Mouse (Mus musculus): Measurements from ENCODE around the gene Mfap2.

The Mfap2 gene

DNA sequence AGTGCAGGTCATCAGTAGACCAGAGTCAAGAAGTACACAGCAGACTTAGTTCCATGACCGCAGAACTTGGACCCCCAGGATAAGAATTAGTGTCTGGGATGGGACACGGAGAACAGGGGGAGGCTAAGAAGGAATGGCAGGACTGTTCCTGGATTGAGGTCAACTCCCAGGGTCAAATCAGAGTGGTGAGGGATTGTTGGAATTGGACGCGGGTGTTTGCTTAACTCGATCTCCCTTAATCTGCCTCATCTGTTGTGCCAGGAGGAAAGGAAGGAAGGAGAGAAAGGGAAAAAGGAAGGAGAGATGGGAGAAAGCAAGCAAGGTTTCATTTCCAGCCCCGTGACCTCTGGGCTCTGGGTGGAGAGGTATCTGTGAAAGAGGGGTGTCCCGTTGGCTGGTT is at the start of gene Mfap2:
Gene Mfap2 (plus strand): TSS at position 301 of the 400 bp plus-strand sequence.
- DNase-seq (ENCODE audit: low spot score), result no peak

GRCm38 (mm10) chr4:140960781-140961466 is 49.3 kb upstream of the Mfap2 start, which contains the start of gene Sdhb:
Gene Sdhb, plus strand, starts transcription at chr4:140961203.
- DNase-seq (ENCODE audit: low spot score), result peak; percentile 98

GRCm38 (mm10) chr4:140961467-140962206 is 48.6 kb upstream of the Mfap2 start:
- no peak for DNase-seq (ENCODE audit: low spot score)

DNA sequence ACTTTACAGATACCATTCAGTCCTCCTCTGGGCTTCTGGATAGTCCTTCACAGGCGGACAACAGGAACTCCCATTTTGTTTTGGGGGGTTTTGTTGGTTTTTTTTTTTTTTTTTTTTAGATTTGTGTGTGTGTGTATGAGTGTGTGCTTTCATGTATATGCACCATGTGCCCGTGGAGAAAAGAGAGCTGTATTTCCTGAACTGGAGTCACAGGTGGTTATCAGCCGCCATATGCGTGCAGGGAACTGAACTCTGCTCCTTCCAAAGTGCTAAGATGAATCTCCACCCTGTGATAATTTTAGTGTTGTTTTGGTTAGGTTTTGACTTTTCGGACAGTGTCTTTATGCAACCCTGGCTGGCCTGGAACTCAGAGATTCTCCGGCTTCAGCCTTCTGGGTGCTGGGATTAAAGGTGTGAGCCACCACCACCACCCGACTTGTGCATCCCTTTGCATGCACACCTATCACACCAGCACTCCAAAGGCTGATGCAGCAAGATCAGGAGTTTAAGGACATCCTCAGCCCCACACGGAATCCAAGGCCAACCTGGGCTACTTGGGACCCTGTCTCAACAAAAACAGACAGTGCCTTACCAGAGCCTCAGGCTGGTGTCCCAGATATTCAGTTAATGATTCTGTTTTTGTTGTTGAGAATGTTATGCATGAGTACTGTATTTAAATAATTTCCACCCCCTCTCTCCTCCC is 47.9 kb upstream of the Mfap2 start:
- DNase-seq (ENCODE audit: low spot score), result no peak

GRCm38 (mm10) chr4:140962950-140963349 is 47.3 kb upstream of the Mfap2 start:
- no peak for DNase-seq (ENCODE audit: low spot score)

- no peak for DNase-seq (ENCODE audit: low spot score)
Measured at GRCm38 (mm10) chr4:140963941-140964597, 46.1 kb upstream of the Mfap2 start.

GRCm38 (mm10) chr4:140964620-140965019 is 45.6 kb upstream of the Mfap2 start:
- DNase-seq (ENCODE audit: low spot score), result peak; percentile 86

DNA sequence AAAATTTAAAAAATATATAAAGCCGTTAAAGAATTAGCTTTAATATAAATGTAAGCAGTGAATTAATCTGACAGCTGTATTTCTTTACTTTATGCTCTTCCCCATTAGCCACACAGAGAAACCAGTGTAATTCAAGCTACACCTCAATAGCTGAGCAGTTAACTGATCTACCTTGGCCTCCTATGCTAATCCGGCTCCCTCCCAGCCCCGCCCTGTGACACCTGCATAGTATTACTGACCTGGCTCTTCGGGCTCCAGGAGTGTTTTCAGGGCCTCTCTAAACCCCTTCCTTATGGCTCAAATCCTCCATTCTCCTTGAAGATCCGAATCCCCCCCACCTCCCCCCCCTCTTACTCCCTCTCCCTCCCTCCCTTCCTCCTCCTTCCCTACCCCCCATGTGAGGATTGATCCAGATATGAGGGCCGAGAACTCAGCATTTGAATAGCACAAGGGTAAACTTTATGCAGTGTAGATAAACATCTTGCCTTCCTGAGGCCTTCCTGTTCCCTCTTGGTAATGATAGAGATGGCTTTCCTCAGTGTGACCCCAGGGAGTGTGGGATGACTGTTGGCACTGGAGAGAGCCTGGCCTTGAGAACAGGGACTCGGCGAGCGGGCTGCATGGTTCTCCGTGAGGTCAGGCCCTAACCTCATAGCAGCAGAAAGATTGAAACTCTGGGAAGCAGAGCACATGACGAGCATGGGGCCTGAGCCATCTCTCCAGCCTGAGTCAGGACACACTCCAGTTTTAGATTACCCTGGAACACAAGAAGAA is 42.6 kb upstream of the Mfap2 start:
- no peak for DNase-seq (ENCODE audit: low spot score)

- no peak for DNase-seq (ENCODE audit: low spot score)
Measured at GRCm38 (mm10) chr4:140971691-140972090, 38.5 kb upstream of the Mfap2 start.

DNA sequence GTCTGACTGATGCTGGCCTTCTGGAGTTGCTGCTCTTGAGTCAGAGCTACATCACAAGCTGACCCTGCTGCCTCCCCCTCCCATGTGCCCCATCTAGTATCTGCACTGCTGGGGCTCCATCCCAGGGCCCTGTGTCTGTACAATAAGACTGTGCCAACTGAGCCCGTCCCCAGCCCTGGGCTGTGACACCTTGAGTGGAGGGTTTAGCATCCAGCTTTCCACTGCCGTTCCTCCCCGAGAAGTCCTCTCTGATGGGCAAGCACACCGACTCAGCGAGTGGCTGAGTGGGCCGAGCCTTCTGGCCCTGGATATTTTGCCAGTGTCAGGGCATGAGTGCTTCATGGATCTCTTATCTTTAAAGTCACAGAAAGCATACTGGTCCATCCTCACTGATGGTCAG is 35.8 kb upstream of the Mfap2 start:
- DNase-seq (ENCODE audit: low spot score), result no peak

- no peak for DNase-seq (ENCODE audit: low spot score)
Measured at GRCm38 (mm10) chr4:140975356-140975755, 34.9 kb upstream of the Mfap2 start.

DNA sequence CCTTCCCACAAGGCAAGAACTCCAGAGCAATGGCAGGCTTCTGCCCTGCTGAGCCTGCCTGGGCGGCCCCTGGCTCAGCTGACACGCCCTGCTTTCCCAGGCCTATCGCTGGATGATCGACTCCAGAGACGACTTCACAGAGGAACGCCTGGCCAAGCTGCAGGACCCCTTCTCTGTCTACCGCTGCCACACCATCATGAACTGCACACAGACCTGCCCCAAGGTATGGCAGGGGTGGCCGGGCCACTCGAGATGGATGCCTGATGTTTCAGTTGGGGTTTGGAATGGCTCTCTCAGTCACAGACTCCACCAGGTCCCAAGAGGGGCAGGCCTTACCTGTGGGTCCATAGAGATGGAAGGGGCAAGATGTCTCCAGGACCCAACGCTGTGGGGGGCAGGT is 32.9 kb upstream of the Mfap2 start:
- no peak for DNase-seq (ENCODE audit: low spot score)

- no peak for DNase-seq (ENCODE audit: low spot score)
Measured at GRCm38 (mm10) chr4:140977886-140978692, 32.1 kb upstream of the Mfap2 start.

DNA sequence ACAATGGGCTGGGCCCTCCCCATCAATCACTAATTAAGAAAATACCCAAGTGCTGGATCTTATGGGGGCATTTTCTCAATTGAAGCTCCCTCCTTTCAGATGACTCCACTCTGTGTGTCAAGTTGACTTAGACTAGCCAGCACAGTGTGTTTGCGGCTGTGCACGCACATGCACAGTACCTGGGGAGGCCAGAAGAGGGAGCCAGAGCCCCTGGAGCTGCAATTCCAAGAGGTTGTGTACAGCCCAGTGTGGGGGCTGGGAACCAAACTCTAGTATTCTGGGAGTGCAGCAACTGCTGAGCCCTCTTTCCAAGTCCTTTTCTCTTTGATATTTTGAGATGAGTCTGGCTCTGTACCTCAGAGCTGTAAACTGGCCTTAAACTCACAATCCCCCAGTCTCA is 28.6 kb upstream of the Mfap2 start:
- no peak for DNase-seq (ENCODE audit: low spot score)

DNA sequence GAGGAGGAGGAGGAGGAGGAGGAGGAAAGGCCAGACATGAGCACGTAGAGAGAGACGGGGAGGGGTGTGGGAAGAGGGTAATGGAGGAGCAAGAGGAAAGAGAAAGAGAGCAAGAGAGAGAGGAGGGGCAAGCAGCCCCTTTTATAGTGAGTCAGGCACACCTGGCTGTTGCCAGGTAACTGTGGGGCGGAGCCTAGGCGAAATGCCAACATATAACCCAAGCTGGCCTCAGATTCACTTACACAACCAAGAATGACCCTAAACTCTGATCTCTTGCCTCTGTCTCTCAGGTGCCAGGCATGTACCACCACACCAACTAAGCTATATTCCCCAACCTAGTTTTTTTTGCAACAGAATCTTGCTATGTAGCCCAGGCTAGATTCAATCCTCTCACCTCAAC is 27.4 kb upstream of the Mfap2 start:
- no peak for DNase-seq (ENCODE audit: low spot score)

GRCm38 (mm10) chr4:140983442-140983841 is 26.8 kb upstream of the Mfap2 start:
- peak; percentile 68 for DNase-seq (ENCODE audit: low spot score)

DNA sequence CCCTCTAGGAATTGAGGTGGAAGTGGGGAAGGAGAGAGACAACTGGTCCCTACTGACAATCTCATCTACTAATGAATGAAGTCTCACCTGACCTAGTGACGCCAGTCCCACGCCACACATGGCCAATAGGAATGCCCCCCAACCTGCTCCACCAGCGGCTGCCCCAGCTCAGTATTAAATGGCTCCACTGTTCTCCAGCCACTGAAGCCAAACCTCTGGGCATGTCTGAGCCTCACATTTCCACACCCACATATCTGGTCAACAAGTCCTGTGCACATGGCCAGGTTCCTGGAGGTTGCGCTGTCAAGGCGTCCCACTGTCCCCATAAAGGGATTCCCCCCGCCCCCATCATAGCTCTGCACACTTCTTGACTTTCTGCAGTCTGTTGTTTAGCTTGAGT is 25.7 kb upstream of the Mfap2 start:
- no peak for DNase-seq (ENCODE audit: low spot score)

DNA sequence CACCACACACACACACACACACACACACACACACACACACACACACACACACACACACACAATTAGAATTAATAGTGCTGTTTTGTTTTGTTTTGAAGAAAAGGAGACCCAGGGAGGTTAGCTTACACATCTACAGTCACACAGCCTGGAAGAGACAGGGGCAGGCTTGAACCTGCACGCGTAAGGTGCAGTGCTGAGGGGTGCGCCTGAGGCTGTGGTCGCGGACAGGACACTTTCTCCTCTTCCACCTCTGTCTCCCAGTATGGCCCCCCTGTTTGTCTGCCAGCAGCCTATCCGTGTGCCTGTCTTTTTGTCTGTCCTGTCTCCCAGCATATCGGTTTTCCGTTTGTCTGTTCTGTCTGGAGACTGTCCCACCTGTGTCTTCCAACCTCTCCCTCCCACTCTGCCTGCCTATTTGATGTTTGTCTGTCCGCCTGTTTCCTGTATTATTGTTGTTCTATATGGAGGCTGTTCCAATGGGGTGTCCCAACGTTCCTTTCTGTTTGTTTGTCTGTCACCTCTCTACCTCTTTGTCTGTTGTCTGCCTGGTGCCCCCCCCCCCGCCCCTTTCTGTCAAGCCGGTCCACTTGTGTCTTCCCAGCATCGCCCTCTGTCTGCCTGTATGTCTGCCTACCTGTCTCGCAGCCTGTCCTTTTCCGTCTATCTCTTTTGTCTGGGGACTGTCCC is 24.1 kb upstream of the Mfap2 start:
- no peak for DNase-seq (ENCODE audit: low spot score)

DNA sequence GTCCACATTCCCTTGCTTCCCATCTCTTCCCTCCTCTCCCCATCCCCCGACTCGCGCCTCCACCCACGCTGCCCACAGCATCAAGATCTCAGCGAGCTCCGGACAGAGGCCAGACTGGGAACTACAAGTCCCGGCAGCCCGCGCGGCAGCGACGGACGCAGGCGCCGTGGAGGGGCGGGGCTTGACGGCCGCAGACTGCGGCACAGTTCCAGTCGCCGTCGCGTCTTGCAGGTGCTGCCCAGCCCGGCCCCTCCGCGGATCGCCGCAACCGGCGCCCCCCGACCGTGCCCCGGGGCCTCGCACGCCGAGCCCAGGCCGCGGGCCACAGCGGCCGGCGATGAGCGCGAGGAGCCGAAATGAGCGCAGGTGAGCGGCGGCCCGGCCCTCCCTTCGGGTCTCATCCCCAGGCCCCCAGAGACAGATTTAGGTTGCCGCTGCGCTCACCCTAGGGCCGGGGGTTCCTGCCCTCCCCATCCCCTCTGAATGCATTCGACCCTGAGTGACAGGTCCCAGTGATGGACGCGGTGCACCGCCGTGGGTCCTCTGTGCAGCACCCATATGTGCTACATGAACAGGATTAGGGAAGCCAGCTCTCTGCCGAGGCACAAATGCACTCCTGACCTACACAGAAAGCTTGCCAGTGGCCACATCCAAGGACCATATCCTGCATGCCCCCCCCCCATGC is 23.4 kb upstream of the Mfap2 start, which contains the start of gene Atp13a2:
Gene Atp13a2 (plus strand): TSS at position 163 of the 685 bp plus-strand sequence.
- peak; percentile 93 for DNase-seq (ENCODE audit: low spot score)
